Mouse (Mus musculus) embryo, embryonic 9.5 days (tissue): ENCODE results near the gene Smox.

Experiments
- DNase-seq: peaks from one replicate; pipeline ENCODE4 v3.0.0-alpha.2; 2017; ENCODE audit errors: extremely low spot score

Gene Smox

GRCm38 (mm10) chr2:131484182-131484581 lies 7.1 kb upstream of the Smox start:
- DNase-seq: no peak

- DNase-seq: no peak
These were observed 6.2 kb upstream of the Smox start for GRCm38 (mm10) chr2:131485126-131485525.

- DNase-seq: no peak
These were observed 5.2 kb upstream of the Smox start for GRCm38 (mm10) chr2:131486046-131486445.

- no peak for DNase-seq
These were observed 4.0 kb upstream of the Smox start for GRCm38 (mm10) chr2:131487337-131487736.

- no peak for DNase-seq
These were observed 3.0 kb upstream of the Smox start for GRCm38 (mm10) chr2:131488261-131488660.

- no peak for DNase-seq
These were observed 2.4 kb upstream of the Smox start for GRCm38 (mm10) chr2:131488870-131489269.

- no peak for DNase-seq
These were observed 1.7 kb upstream of the Smox start for GRCm38 (mm10) chr2:131489591-131489990.

GRCm38 (mm10) chr2:131491707-131492595 lies 655 bp downstream of the Smox start:
- DNase-seq: peak; percentile 80

- no peak for DNase-seq
These were observed 1.4 kb downstream of the Smox start for GRCm38 (mm10) chr2:131492596-131493139.

- no peak for DNase-seq
These were observed 2.1 kb downstream of the Smox start for GRCm38 (mm10) chr2:131493446-131493845.

- no peak for DNase-seq
These were observed 4.0 kb downstream of the Smox start for GRCm38 (mm10) chr2:131495256-131495655.

- no peak for DNase-seq
These were observed 5.0 kb downstream of the Smox start for GRCm38 (mm10) chr2:131496125-131496820.

- DNase-seq: no peak
These were observed 6.0 kb downstream of the Smox start for GRCm38 (mm10) chr2:131497224-131497856.

GRCm38 (mm10) chr2:131498219-131498618 lies 6.9 kb downstream of the Smox start:
- DNase-seq: no peak

- no peak for DNase-seq
These were observed 8.1 kb downstream of the Smox start for GRCm38 (mm10) chr2:131499290-131499845.

GRCm38 (mm10) chr2:131501886-131502285 lies 10.6 kb downstream of the Smox start:
- no peak for DNase-seq

- DNase-seq: no peak
These were observed 11.3 kb downstream of the Smox start for GRCm38 (mm10) chr2:131502561-131502960.

- DNase-seq: no peak
These were observed 14.1 kb downstream of the Smox start for GRCm38 (mm10) chr2:131505431-131505830.

GRCm38 (mm10) chr2:131506358-131506757 lies 15.1 kb downstream of the Smox start:
- peak; percentile 27 for DNase-seq

- no peak for DNase-seq
These were observed 17.2 kb downstream of the Smox start for GRCm38 (mm10) chr2:131508501-131508900.

GRCm38 (mm10) chr2:131509671-131510313 lies 18.5 kb downstream of the Smox start:
- peak; percentile 76 for DNase-seq
